Mouse (Mus musculus): Measurements from ENCODE around the gene Tjp2. TPM values are rescaled to one million over a fixed set of nuclear protein-coding genes. Genes with fewer than 3 reads are reported as not detected.

Tjp2 gene
- total and polyA plus RNA-seq, 2 experiments: 5.8 to 6.5 TPM

DNA sequence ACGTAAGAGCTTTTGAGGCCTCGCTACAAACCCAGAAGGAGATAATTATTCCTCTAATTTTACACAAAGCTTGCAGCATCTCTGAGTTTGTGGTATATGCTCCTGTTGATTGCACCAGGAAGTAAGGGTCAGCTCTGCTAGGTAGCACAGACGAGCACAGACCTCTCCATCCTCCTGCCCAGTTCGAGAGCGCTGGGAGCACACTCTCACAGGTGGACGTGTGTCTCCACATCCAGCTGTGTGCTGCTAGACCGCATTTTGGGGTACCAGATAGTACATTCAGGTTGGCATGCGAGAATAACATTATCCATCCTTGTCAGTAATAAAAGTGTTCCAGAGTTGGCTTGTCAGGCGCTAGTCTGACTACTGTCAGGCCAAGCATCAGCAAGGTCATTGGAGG is 5.8 kb downstream of the Tjp2 start:
- no peak overlapping the region for H3K9ac ChIP-seq (ENCODE audit: low read depth, low read length)
- H3K27me3 ChIP-seq (ENCODE audit: control insufficient read depth, insufficient read depth, low read length): no peaks in the 10 kb centered on the region
- H3K4me3 ChIP-seq (ENCODE audit: insufficient read depth, low read depth, low read length): no peak overlapping the region
- no peak overlapping the region for H3K27ac ChIP-seq (replicated peaks; ENCODE audit: insufficient read depth, low read depth, low read length)
- H3K4me1 ChIP-seq (ENCODE audit: control insufficient read depth, insufficient read depth, low read length): peaks cover 3% of the 10 kb centered on the region; the same call in 1 of the 2 replicates
- TF ChIP-seq CTCF (IDR thresholded peaks at IDR 0.05; ENCODE audit: low read depth, low read length): no peak
- TF ChIP-seq POLR2A (IDR thresholded peaks at IDR 0.05; ENCODE audit: extremely low read depth, insufficient read depth, low read length): no peak
- WGBS: 91% methylated on average over 9 of the region's 9 CpGs
- H3K36me3 ChIP-seq (ENCODE audit: control insufficient read depth, insufficient read depth, low read length): no peaks in the 10 kb centered on the region
- peaks cover 34% of the 10 kb centered on the region for H3K79me2 ChIP-seq (ENCODE audit: control insufficient read depth, insufficient read depth, low read length)
- no peak for DNase-seq (ENCODE audit: extremely low read depth, low read depth, low spot score)

DNA sequence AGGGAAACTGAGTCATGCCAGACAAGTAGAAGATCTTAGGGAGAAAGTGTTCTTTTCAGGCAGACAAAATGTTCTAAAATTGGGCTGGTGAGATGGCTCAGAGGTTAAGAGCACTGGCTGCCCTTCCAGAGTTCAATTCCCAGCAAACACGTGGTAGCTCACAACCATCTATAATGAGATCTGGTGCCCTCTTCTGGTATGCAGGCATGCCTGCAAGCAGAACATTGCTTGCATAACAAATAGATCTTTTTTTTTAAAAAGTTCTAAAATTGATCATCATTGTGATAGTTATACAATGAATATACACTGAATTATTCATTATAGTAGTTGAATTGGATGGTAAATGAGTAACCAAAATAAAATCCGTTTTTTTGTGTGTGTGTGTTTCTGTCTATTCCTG is 6.5 kb downstream of the Tjp2 start:
- H3K27me3 ChIP-seq (ENCODE audit: control insufficient read depth, insufficient read depth, low read length): no peaks in the 10 kb centered on the region
- H3K4me3 ChIP-seq (ENCODE audit: insufficient read depth, low read depth, low read length): no peak overlapping the region
- TF ChIP-seq CTCF (IDR thresholded peaks at IDR 0.05; ENCODE audit: low read depth, low read length): peak; percentile 44
- no peak for TF ChIP-seq POLR2A (IDR thresholded peaks at IDR 0.05; ENCODE audit: extremely low read depth, insufficient read depth, low read length)

DNA sequence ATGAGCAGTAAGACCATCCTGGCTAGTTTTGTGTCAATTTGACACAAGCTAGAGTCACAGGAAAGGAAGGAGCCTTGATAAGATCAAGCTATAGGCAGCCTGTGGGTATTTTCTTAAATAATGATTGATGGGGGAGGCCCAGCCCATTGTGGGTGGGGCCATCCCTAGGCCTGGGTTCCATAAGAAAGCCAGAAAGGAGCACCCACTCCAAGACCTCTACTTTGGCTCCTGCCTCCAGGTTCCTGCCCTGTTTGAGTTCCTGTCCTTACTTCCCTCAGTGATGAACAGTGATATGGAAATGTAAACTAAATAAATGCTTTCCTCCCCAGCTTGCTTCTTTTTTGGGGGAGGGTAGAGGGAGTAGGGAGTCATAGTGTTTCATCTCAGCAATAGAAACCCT is 7.0 kb downstream of the Tjp2 start:
- peaks cover 39% of the 10 kb centered on the region for H3K79me2 ChIP-seq (ENCODE audit: control insufficient read depth, insufficient read depth, low read length)
- H3K36me3 ChIP-seq (ENCODE audit: control insufficient read depth, insufficient read depth, low read length): no peaks in the 10 kb centered on the region
- H3K4me3 ChIP-seq (ENCODE audit: insufficient read depth, low read depth, low read length): no peak overlapping the region
- no peaks in the 10 kb centered on the region for H3K27me3 ChIP-seq (ENCODE audit: control insufficient read depth, insufficient read depth, low read length)
- TF ChIP-seq CTCF (IDR thresholded peaks at IDR 0.05; ENCODE audit: low read depth, low read length) (no peak), POLR2A (IDR thresholded peaks at IDR 0.05; ENCODE audit: extremely low read depth, insufficient read depth, low read length) (no peak)
- H3K9ac ChIP-seq (ENCODE audit: low read depth, low read length): no peak overlapping the region
- no peak overlapping the region for H3K27ac ChIP-seq (replicated peaks; ENCODE audit: insufficient read depth, low read depth, low read length)
- DNase-seq (ENCODE audit: extremely low read depth, low read depth, low spot score): no peak
- no peaks in the 10 kb centered on the region for H3K4me1 ChIP-seq (ENCODE audit: control insufficient read depth, insufficient read depth, low read length)

More for the DNA sequence above, 6.5 kb downstream of the Tjp2 start:
- 43% methylated on average over 2 of the region's 2 CpGs for WGBS
- Histone ChIP-seq H3K79me2 (ENCODE audit: control insufficient read depth, insufficient read depth, low read length) (peaks cover 35% of the 10 kb centered on the region), H3K36me3 (ENCODE audit: control insufficient read depth, insufficient read depth, low read length) (no peaks in the 10 kb centered on the region), H3K4me1 (ENCODE audit: control insufficient read depth, insufficient read depth, low read length) (no peaks in the 10 kb centered on the region), H3K27ac (replicated peaks; ENCODE audit: insufficient read depth, low read depth, low read length) (no peak overlapping the region), H3K9ac (ENCODE audit: low read depth, low read length) (no peak overlapping the region)
- peak; percentile 46 for DNase-seq (ENCODE audit: extremely low read depth, low read depth, low spot score)

- no peaks in the 10 kb centered on the region for H3K27me3 ChIP-seq (ENCODE audit: control insufficient read depth, insufficient read depth, low read length)
- H3K36me3 ChIP-seq (ENCODE audit: control insufficient read depth, insufficient read depth, low read length): no peaks in the 10 kb centered on the region
- H3K27ac ChIP-seq (replicated peaks; ENCODE audit: insufficient read depth, low read depth, low read length): no peak overlapping the region
- TF ChIP-seq CTCF (IDR thresholded peaks at IDR 0.05; ENCODE audit: low read depth, low read length) (no peak), POLR2A (IDR thresholded peaks at IDR 0.05; ENCODE audit: extremely low read depth, insufficient read depth, low read length) (no peak)
- H3K4me1 ChIP-seq (ENCODE audit: control insufficient read depth, insufficient read depth, low read length): no peaks in the 10 kb centered on the region
- no peak overlapping the region for H3K9ac ChIP-seq (ENCODE audit: low read depth, low read length)
- H3K79me2 ChIP-seq (ENCODE audit: control insufficient read depth, insufficient read depth, low read length): peaks cover 36% of the 10 kb centered on the region; the same call in 1 of the 2 replicates
- 96% methylated on average over 9 of the region's 9 CpGs for WGBS
- no peak for DNase-seq (ENCODE audit: extremely low read depth, low read depth, low spot score)
- no peak overlapping the region for H3K4me3 ChIP-seq (ENCODE audit: insufficient read depth, low read depth, low read length)
These were observed 8.1 kb downstream of the Tjp2 start for GRCm38 (mm10) chr19:24216771-24217170.

- Histone ChIP-seq H3K4me1 (ENCODE audit: control insufficient read depth, insufficient read depth, low read length) (peaks cover 8% of the 10 kb centered on the region), H3K9ac (ENCODE audit: low read depth, low read length) (no peak overlapping the region), H3K27ac (replicated peaks; ENCODE audit: insufficient read depth, low read depth, low read length) (no peak overlapping the region), H3K36me3 (ENCODE audit: control insufficient read depth, insufficient read depth, low read length) (no peaks in the 10 kb centered on the region), H3K27me3 (ENCODE audit: control insufficient read depth, insufficient read depth, low read length) (no peaks in the 10 kb centered on the region), H3K79me2 (ENCODE audit: control insufficient read depth, insufficient read depth, low read length) (peaks cover 47% of the 10 kb centered on the region), H3K4me3 (ENCODE audit: insufficient read depth, low read depth, low read length) (no peak overlapping the region)
- 71% methylated on average over 7 of the region's 7 CpGs for WGBS
- DNase-seq (ENCODE audit: extremely low read depth, low read depth, low spot score): peak; percentile 72
- peak; percentile 36; the same call in 1 of the 2 replicates for TF ChIP-seq CTCF (IDR thresholded peaks at IDR 0.05; ENCODE audit: low read depth, low read length)
- no peak for TF ChIP-seq POLR2A (IDR thresholded peaks at IDR 0.05; ENCODE audit: extremely low read depth, insufficient read depth, low read length)
These were observed 9.9 kb downstream of the Tjp2 start for GRCm38 (mm10) chr19:24214939-24215338.

DNA sequence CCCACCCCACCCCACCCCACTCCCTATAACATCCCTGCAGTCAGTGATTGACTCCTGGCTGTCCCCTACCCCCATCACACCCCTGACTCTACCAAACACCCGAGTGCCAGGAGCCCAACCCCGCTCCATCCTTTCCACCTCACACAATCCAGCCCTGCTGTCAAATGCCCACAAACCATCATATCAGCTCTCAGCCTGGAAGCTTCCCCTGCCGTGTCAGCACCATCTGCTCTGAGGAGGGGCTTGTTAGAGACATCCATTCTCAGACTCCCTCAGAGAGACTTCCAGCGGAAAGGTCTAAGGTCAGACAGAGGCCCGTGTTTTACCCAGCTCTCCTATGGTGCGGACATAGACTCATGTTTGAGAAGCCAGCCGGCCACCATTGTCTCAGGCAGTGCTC is 11.5 kb downstream of the Tjp2 start:
- no peak for TF ChIP-seq POLR2A (IDR thresholded peaks at IDR 0.05; ENCODE audit: extremely low read depth, insufficient read depth, low read length)
- no peak for TF ChIP-seq CTCF (IDR thresholded peaks at IDR 0.05; ENCODE audit: low read depth, low read length)
- peaks cover 53% of the 10 kb centered on the region for H3K79me2 ChIP-seq (ENCODE audit: control insufficient read depth, insufficient read depth, low read length)
- H3K36me3 ChIP-seq (ENCODE audit: control insufficient read depth, insufficient read depth, low read length): no peaks in the 10 kb centered on the region
- H3K4me3 ChIP-seq (ENCODE audit: insufficient read depth, low read depth, low read length): no peak overlapping the region
- no peak overlapping the region for H3K27ac ChIP-seq (replicated peaks; ENCODE audit: insufficient read depth, low read depth, low read length)
- H3K4me1 ChIP-seq (ENCODE audit: control insufficient read depth, insufficient read depth, low read length): peaks cover 8% of the 10 kb centered on the region
- no peaks in the 10 kb centered on the region for H3K27me3 ChIP-seq (ENCODE audit: control insufficient read depth, insufficient read depth, low read length)
- 74% methylated on average over 7 of the region's 7 CpGs for WGBS
- no peak for DNase-seq (ENCODE audit: extremely low read depth, low read depth, low spot score)
- no peak overlapping the region for H3K9ac ChIP-seq (ENCODE audit: low read depth, low read length)

Measured in liver, adult 2 months (tissue).